Mouse (Mus musculus): ENCODE measurements at regions not wholly inside any gene's neighbourhood (a gene's known extent, or its start where the extent isn't known, plus 50 kb on each side); places are given as distances from the start of the nearest gene placed in this dataset.

DNA sequence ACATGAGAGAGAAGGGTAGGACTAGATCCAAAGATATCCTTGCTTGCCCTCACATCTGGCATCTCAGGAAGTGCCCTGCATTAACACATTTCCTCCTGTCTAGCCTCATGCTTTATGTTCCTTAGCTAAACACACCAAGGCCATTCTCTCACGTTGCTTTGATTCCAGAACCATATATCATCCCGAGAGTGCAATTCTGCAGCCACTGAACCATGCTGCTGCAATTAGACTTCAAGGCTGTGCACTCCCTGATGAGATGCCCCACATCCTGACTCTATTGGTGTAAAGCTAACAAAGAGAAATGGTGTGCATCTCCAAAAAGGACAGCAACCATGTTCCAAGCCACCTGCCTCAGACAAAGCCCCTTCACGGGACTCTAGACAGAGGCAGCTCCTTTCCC, 1471.3 kb upstream of the Lrrc6 start:
- Histone ChIP-seq H3ac (ENCODE audit: control insufficient read depth, insufficient read length) (no peak overlapping the region), H3K79me2 (ENCODE audit: control insufficient read depth, insufficient read depth) (no peaks in the 10 kb centered on the region), H3K36me3 (ENCODE audit: control insufficient read depth, insufficient read depth) (no peaks in the 10 kb centered on the region), H3K4me3 (no peak overlapping the region), H3K4me2 (ENCODE audit: low read depth) (no peak overlapping the region), H3K27me3 (ENCODE audit: control insufficient read depth, insufficient read depth, insufficient read length) (no peaks in the 10 kb centered on the region)
- TF ChIP-seq CEBPB (IDR thresholded peaks at IDR 0.05; ENCODE audit: insufficient read depth, poor library complexity, severe bottlenecking) (no peak), REST (IDR thresholded peaks at IDR 0.05; ENCODE audit: insufficient read depth, insufficient read length) (no peak), MYOG (IDR thresholded peaks at IDR 0.05; ENCODE audit: control insufficient read depth in 1 of 3, insufficient read depth in 1 of 3, insufficient read length in 2 of 3, low read depth in 2 of 3) (no peak), POLR2AphosphoS2 (IDR thresholded peaks at IDR 0.05; ENCODE audit: insufficient read length, low read depth) (no peak)

GRCm38 (mm10) chr15:67954216-67954615, 1453.5 kb upstream of the Lrrc6 start:
- TF ChIP-seq MYOD1 (IDR thresholded peaks at IDR 0.05; ENCODE audit: control insufficient read depth in 1 of 3, insufficient read length in 2 of 3, low read depth in 2 of 3) (no peak), MAX (IDR thresholded peaks at IDR 0.05; ENCODE audit: low read depth) (no peak), MYOG (IDR thresholded peaks at IDR 0.05; ENCODE audit: control insufficient read depth in 1 of 3, insufficient read depth in 1 of 3, insufficient read length in 2 of 3, low read depth in 2 of 3) (no peak), CEBPB (IDR thresholded peaks at IDR 0.05; ENCODE audit: insufficient read depth, poor library complexity, severe bottlenecking) (no peak), POLR2AphosphoS2 (IDR thresholded peaks at IDR 0.05; ENCODE audit: insufficient read length, low read depth) (no peak), E2F4 (IDR thresholded peaks at IDR 0.05; ENCODE audit: insufficient read depth) (no peak), REST (IDR thresholded peaks at IDR 0.05; ENCODE audit: insufficient read depth, insufficient read length) (no peak), SRF (IDR thresholded peaks at IDR 0.05; ENCODE audit: control insufficient read depth, insufficient read length, low read depth) (no peak), POLR2A (IDR thresholded peaks at IDR 0.05; ENCODE audit: insufficient read length, low read depth) (no peak), USF1 (IDR thresholded peaks at IDR 0.05; ENCODE audit: low read depth) (no peak)
- Histone ChIP-seq H3K79me2 (ENCODE audit: control insufficient read depth, insufficient read depth) (no peaks in the 10 kb centered on the region), H3K36me3 (ENCODE audit: control insufficient read depth, insufficient read depth) (no peaks in the 10 kb centered on the region), H3K4me3 (no peak overlapping the region), H3ac (ENCODE audit: control insufficient read depth, insufficient read length) (no peak overlapping the region), H3K4me2 (ENCODE audit: low read depth) (no peak overlapping the region), H3K27me3 (ENCODE audit: control insufficient read depth, insufficient read depth, insufficient read length) (no peaks in the 10 kb centered on the region)

DNA sequence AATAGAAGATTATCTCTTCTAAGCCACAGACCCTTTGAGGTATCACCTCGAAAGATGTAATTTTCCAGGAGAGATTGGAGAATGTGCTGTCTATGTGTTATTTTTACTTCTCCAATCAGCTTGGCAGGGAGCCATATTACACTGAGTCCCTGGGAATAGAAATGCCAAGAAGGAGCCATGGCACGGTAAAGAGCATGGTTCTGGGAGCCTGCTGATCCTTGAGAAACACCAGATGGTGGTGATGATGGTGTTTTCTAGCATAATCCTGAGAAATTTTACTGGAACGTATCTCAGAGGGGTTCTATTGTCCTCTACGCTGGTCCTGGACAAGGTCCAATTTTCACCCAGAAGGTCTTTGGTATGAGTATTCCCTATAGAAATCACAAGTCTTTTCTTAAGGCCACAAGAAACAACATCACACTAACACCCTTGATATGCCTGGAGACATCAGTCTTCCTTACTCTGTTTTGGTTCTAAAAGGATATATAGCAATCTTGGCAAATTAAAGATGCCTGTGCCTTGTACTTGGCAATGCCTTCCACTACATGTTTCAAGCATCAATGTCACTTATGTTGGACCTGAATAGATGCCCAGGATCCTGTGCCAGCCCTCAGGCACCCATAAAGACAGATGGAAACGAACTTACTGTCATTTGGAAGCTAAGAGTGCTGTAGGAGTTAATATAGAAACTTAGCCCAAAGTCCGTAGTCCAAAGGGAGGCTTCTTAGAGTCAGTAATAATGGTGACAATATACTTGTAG, 1449.8 kb upstream of the Lrrc6 start:
- no peak for TF ChIP-seq TCF3 (IDR thresholded peaks at IDR 0.05; ENCODE audit: insufficient read length, low read depth)
- no peak for TF ChIP-seq MYOD1 (IDR thresholded peaks at IDR 0.05; ENCODE audit: control insufficient read depth in 1 of 3, insufficient read length in 2 of 3, low read depth in 2 of 3)
- no peak for TF ChIP-seq REST (IDR thresholded peaks at IDR 0.05; ENCODE audit: insufficient read depth, insufficient read length)
- no peak for TF ChIP-seq POLR2A (IDR thresholded peaks at IDR 0.05; ENCODE audit: insufficient read length, low read depth)
- TF ChIP-seq MAX (IDR thresholded peaks at IDR 0.05; ENCODE audit: low read depth), result no peak
- TF ChIP-seq TCF12 (IDR thresholded peaks at IDR 0.05; ENCODE audit: insufficient read depth, poor library complexity, severe bottlenecking), result no peak
- TF ChIP-seq MYOG (IDR thresholded peaks at IDR 0.05; ENCODE audit: control insufficient read depth in 1 of 3, insufficient read depth in 1 of 3, insufficient read length in 2 of 3, low read depth in 2 of 3), result no peak
- TF ChIP-seq SRF (IDR thresholded peaks at IDR 0.05; ENCODE audit: control insufficient read depth, insufficient read length, low read depth), result no peak
- TF ChIP-seq E2F4 (IDR thresholded peaks at IDR 0.05; ENCODE audit: insufficient read depth), result no peak
- no peak for TF ChIP-seq POLR2AphosphoS2 (IDR thresholded peaks at IDR 0.05; ENCODE audit: insufficient read length, low read depth)
- TF ChIP-seq USF1 (IDR thresholded peaks at IDR 0.05; ENCODE audit: low read depth), result no peak
- no peak for TF ChIP-seq CEBPB (IDR thresholded peaks at IDR 0.05; ENCODE audit: insufficient read depth, poor library complexity, severe bottlenecking)

GRCm38 (mm10) chr15:67944330-67945082, 1443.8 kb upstream of the Lrrc6 start:
- Histone ChIP-seq H3K36me3 (ENCODE audit: control insufficient read depth, insufficient read depth) (no peaks in the 10 kb centered on the region), H3K4me2 (ENCODE audit: low read depth) (no peak overlapping the region), H3K4me3 (no peak overlapping the region), H3K27me3 (ENCODE audit: control insufficient read depth, insufficient read depth, insufficient read length) (no peaks in the 10 kb centered on the region), H3ac (ENCODE audit: control insufficient read depth, insufficient read length) (no peak overlapping the region), H3K79me2 (ENCODE audit: control insufficient read depth, insufficient read depth) (no peaks in the 10 kb centered on the region)
- TF ChIP-seq MYOD1 (IDR thresholded peaks at IDR 0.05; ENCODE audit: control insufficient read depth in 1 of 3, insufficient read length in 2 of 3, low read depth in 2 of 3), result no peak
- TF ChIP-seq SRF (IDR thresholded peaks at IDR 0.05; ENCODE audit: control insufficient read depth, insufficient read length, low read depth), result no peak
- TF ChIP-seq REST (IDR thresholded peaks at IDR 0.05; ENCODE audit: insufficient read depth, insufficient read length), result no peak
- no peak for TF ChIP-seq USF1 (IDR thresholded peaks at IDR 0.05; ENCODE audit: low read depth)
- no peak for TF ChIP-seq MYOG (IDR thresholded peaks at IDR 0.05; ENCODE audit: control insufficient read depth in 1 of 3, insufficient read depth in 1 of 3, insufficient read length in 2 of 3, low read depth in 2 of 3)
- TF ChIP-seq POLR2A (IDR thresholded peaks at IDR 0.05; ENCODE audit: insufficient read length, low read depth), result no peak
- TF ChIP-seq E2F4 (IDR thresholded peaks at IDR 0.05; ENCODE audit: insufficient read depth), result no peak
- TF ChIP-seq TCF12 (IDR thresholded peaks at IDR 0.05; ENCODE audit: insufficient read depth, poor library complexity, severe bottlenecking), result no peak
- no peak for TF ChIP-seq TCF3 (IDR thresholded peaks at IDR 0.05; ENCODE audit: insufficient read length, low read depth)
- no peak for TF ChIP-seq POLR2AphosphoS2 (IDR thresholded peaks at IDR 0.05; ENCODE audit: insufficient read length, low read depth)
- no peak for TF ChIP-seq MAX (IDR thresholded peaks at IDR 0.05; ENCODE audit: low read depth)
- TF ChIP-seq CEBPB (IDR thresholded peaks at IDR 0.05; ENCODE audit: insufficient read depth, poor library complexity, severe bottlenecking), result no peak

More for the DNA sequence above, 1449.8 kb upstream of the Lrrc6 start:
- Histone ChIP-seq H3K4me3 (no peak overlapping the region), H3K79me2 (ENCODE audit: control insufficient read depth, insufficient read depth) (no peaks in the 10 kb centered on the region), H3K4me2 (ENCODE audit: low read depth) (peak overlapping the region; percentile 1), H3K27me3 (ENCODE audit: control insufficient read depth, insufficient read depth, insufficient read length) (no peaks in the 10 kb centered on the region), H3ac (ENCODE audit: control insufficient read depth, insufficient read length) (no peak overlapping the region), H3K36me3 (ENCODE audit: control insufficient read depth, insufficient read depth) (no peaks in the 10 kb centered on the region)

Measured in myocyte (in vitro differentiated cells).